Mouse (Mus musculus) layer of hippocampus, adult 9-10 months (tissue): Measurements from ENCODE around the gene Zfp280d.
"Not testable (repeated sequence)": the region's sequence is repeated elsewhere in the genome, so short reads cannot be mapped to it uniquely, and the experiment has no call there.

Experiments
- DNase-seq: peaks from one replicate; pipeline ENCODE4 v3.0.0; 2022; ENCODE audit warnings: low spot score

The Zfp280d gene

GRCm38 (mm10) chr9:72374074-72374473 lies 99.4 kb downstream of the Zfp280d start:
- DNase-seq: no peak

GRCm38 (mm10) chr9:72374996-72375395 lies 100.3 kb downstream of the Zfp280d start:
- no peak for DNase-seq

GRCm38 (mm10) chr9:72375639-72376038 lies 101.0 kb downstream of the Zfp280d start:
- DNase-seq: no peak

- no peak for DNase-seq
Measured at GRCm38 (mm10) chr9:72385786-72386185, 111.1 kb downstream of the Zfp280d start.

- DNase-seq: no peak
Measured at GRCm38 (mm10) chr9:72388934-72389333, 114.3 kb downstream of the Zfp280d start.

GRCm38 (mm10) chr9:72389431-72390002 lies 114.9 kb downstream of the Zfp280d start:
- no peak for DNase-seq

- no peak for DNase-seq
Measured at GRCm38 (mm10) chr9:72390321-72391077, 115.8 kb downstream of the Zfp280d start.

GRCm38 (mm10) chr9:72392686-72393085 lies 118.0 kb downstream of the Zfp280d start:
- no peak for DNase-seq

GRCm38 (mm10) chr9:72393238-72393637 lies 118.6 kb downstream of the Zfp280d start:
- no peak for DNase-seq

GRCm38 (mm10) chr9:72393869-72394341 lies 119.2 kb downstream of the Zfp280d start:
- DNase-seq: no peak

- DNase-seq: no peak
Measured at GRCm38 (mm10) chr9:72400121-72400520, 125.5 kb downstream of the Zfp280d start.

GRCm38 (mm10) chr9:72401769-72402168 lies 127.1 kb downstream of the Zfp280d start:
- DNase-seq: not testable (repeated sequence)

GRCm38 (mm10) chr9:72403421-72403820 lies 128.8 kb downstream of the Zfp280d start:
- no peak for DNase-seq

- DNase-seq: no peak
Measured at GRCm38 (mm10) chr9:72404446-72404845, 129.8 kb downstream of the Zfp280d start.

- DNase-seq: no peak
Measured at GRCm38 (mm10) chr9:72404934-72405333, 130.3 kb downstream of the Zfp280d start.

GRCm38 (mm10) chr9:72405882-72406638 lies 131.4 kb downstream of the Zfp280d start:
- no peak for DNase-seq

- DNase-seq: peak; percentile 67
Measured at GRCm38 (mm10) chr9:72408131-72408586, 133.5 kb downstream of the Zfp280d start.

- no peak for DNase-seq
Measured at GRCm38 (mm10) chr9:72409381-72410225, 134.9 kb downstream of the Zfp280d start.

- DNase-seq: no peak
Measured at GRCm38 (mm10) chr9:72411746-72412145, 137.1 kb downstream of the Zfp280d start.
